Mouse (Mus musculus): ENCODE results near the gene Rplp0. TPM values are rescaled to one million over a fixed set of nuclear protein-coding genes. Genes with fewer than 3 reads are reported as not detected.

Gene Rplp0
- total and polyA plus RNA-seq, 2 experiments from 2014 or later = 842 to 1,794 TPM

DNA sequence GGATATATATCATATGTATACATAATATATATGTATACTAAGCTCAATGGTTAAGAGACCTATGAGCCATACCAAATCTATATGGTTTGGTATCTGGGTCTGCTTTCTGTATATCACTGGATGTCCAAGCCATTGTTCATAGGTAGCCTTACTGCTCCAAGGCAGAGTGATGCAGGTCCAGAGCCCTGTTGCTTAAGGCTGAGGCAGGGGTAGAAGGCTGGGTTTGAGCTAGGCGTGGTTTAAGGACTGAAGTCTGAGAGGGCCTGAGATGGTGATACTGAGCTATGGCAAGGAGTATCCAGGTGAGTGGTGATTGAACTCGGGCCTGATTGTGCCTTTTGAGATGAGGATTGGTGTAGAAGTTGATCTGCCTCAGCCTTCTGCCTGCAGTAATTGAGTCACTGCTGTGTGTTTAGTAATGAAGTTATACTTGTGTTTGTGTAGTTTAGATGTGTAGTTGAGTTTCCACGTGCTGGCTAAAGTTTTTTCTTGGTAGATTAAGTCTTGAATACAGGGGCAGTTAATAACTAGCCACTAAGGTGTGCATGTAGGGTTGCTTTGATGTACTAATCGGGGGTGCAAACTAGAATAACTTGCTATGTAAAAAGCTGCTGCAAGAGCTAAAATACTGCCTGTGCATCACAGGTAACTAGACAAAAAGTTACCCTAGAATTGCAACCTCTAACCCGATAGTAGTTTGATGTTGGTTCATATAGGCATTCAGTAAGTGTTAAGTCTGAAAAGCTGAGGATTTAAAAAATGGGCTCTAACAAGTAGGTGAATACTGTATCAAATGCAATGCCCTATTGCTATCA lies 4.7 kb downstream of the Rplp0 start:
- Histone ChIP-seq H3K9ac (peak overlapping the region; percentile 84; the same call in 1 of the 2 replicates), H3K27ac (ENCODE audit: low read depth, low read length) (no peak overlapping the region)
- 38% methylated on average over 5 of the region's 5 CpGs for WGBS

GRCm38 (mm10) chr5:115564737-115565393 lies 5.6 kb downstream of the Rplp0 start, which contains the start of gene Gcn1l1:
Gene Gcn1l1, plus strand, starts transcription at chr5:115565254.
- ATAC-seq (peak; percentile 94), DNase-seq (peak; percentile 78)
- peak within 1 kb of the TSS; percentile 84 for H3K4me3 ChIP-seq (ENCODE audit: low read depth, low read length)
- H3K27me3 ChIP-seq (ENCODE audit: insufficient read depth, low read length) = no peaks in the 10 kb centered on the region
- H3K9me3 ChIP-seq (ENCODE audit: low read length) = no peaks in the 10 kb centered on the region
- peak within 1 kb of the TSS; percentile 84 for H3K9ac ChIP-seq
- H3K4me1 ChIP-seq (ENCODE audit: insufficient read depth) = peaks cover 15% of the 10 kb centered on the region
- H3K36me3 ChIP-seq (ENCODE audit: insufficient read depth) = peaks cover 31% of the 10 kb centered on the region
- H3K27ac ChIP-seq (ENCODE audit: low read depth, low read length) = peak within 1 kb of the TSS; percentile 78
- H3K4me2 ChIP-seq (ENCODE audit: low read depth) = peak within 1 kb of the TSS; percentile 61
- 4% methylated on average over 30 of the region's 55 CpGs for WGBS
- peak; percentile 57 for TF ChIP-seq CTCF (IDR thresholded peaks at IDR 0.05; ENCODE audit: low read depth)

More for the DNA sequence above, 4.7 kb downstream of the Rplp0 start:
- no peak for ATAC-seq
- no peaks in the 10 kb centered on the region for H3K27me3 ChIP-seq (ENCODE audit: insufficient read depth, low read length)
- H3K4me2 ChIP-seq (ENCODE audit: low read depth) = peak overlapping the region; percentile 61
- peak; percentile 10 for DNase-seq
- no peak overlapping the region for H3K4me3 ChIP-seq (ENCODE audit: low read depth, low read length)
- peaks cover 31% of the 10 kb centered on the region for H3K36me3 ChIP-seq (ENCODE audit: insufficient read depth)
- no peak for TF ChIP-seq CTCF (IDR thresholded peaks at IDR 0.05; ENCODE audit: low read depth)
- H3K9me3 ChIP-seq (ENCODE audit: low read length) = no peaks in the 10 kb centered on the region
- H3K4me1 ChIP-seq (ENCODE audit: insufficient read depth) = peaks cover 15% of the 10 kb centered on the region

- WGBS = under 1% methylated on average over 29 of the region's 46 CpGs
- ATAC-seq = peak; percentile 53
These were observed 6.1 kb downstream of the Rplp0 start for GRCm38 (mm10) chr5:115565403-115565802.

DNA sequence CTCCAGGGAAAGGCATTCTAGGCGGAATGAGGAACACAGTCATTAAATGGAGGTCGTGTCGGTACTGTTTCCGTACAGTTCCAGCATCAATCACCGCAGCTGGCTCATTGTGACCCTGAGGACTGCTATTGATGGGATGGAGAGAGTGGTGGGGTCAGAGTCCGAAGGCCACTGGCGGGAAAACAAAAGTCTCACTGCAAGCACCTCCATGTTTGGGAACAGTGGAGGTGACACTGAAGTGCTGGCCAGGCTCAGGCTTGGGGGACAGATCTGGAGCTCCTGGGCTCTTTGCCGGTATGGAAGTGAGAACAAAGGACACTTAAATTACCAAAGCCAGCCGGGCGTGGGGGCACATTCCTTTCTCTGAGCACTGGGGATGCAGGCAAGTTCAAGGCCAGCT lies 9.4 kb downstream of the Rplp0 start:
- Histone ChIP-seq H3K36me3 (ENCODE audit: insufficient read depth) (peaks cover 26% of the 10 kb centered on the region), H3K4me3 (ENCODE audit: low read depth, low read length) (no peak overlapping the region), H3K27me3 (ENCODE audit: insufficient read depth, low read length) (no peaks in the 10 kb centered on the region), H3K4me2 (ENCODE audit: low read depth) (no peak overlapping the region), H3K4me1 (ENCODE audit: insufficient read depth) (peaks cover 15% of the 10 kb centered on the region), H3K27ac (ENCODE audit: low read depth, low read length) (no peak overlapping the region), H3K9me3 (ENCODE audit: low read length) (no peaks in the 10 kb centered on the region), H3K9ac (no peak overlapping the region)
- 55% methylated on average over 10 of the region's 10 CpGs for WGBS
- TF ChIP-seq CTCF (IDR thresholded peaks at IDR 0.05; ENCODE audit: low read depth) = no peak
- ATAC-seq = no peak
- no peak for DNase-seq

More at GRCm38 (mm10) chr5:115565403-115565802, 6.1 kb downstream of the Rplp0 start:
- H3K27ac ChIP-seq (ENCODE audit: low read depth, low read length) = peak overlapping the region; percentile 78
- H3K36me3 ChIP-seq (ENCODE audit: insufficient read depth) = peaks cover 31% of the 10 kb centered on the region
- no peaks in the 10 kb centered on the region for H3K27me3 ChIP-seq (ENCODE audit: insufficient read depth, low read length)
- peak overlapping the region; percentile 84 for H3K9ac ChIP-seq
- peaks cover 15% of the 10 kb centered on the region for H3K4me1 ChIP-seq (ENCODE audit: insufficient read depth)
- peak; percentile 37 for DNase-seq
- no peak for TF ChIP-seq CTCF (IDR thresholded peaks at IDR 0.05; ENCODE audit: low read depth)
- H3K9me3 ChIP-seq (ENCODE audit: low read length) = no peaks in the 10 kb centered on the region
- H3K4me2 ChIP-seq (ENCODE audit: low read depth) = peak overlapping the region; percentile 61
- peak overlapping the region; percentile 84 for H3K4me3 ChIP-seq (ENCODE audit: low read depth, low read length)

GRCm38 (mm10) chr5:115569308-115569707 lies 10.0 kb downstream of the Rplp0 start:
- Histone ChIP-seq H3K9ac (no peak overlapping the region), H3K4me1 (ENCODE audit: insufficient read depth) (peaks cover 14% of the 10 kb centered on the region), H3K36me3 (ENCODE audit: insufficient read depth) (peaks cover 27% of the 10 kb centered on the region), H3K9me3 (ENCODE audit: low read length) (no peaks in the 10 kb centered on the region), H3K27me3 (ENCODE audit: insufficient read depth, low read length) (no peaks in the 10 kb centered on the region), H3K4me2 (ENCODE audit: low read depth) (no peak overlapping the region), H3K4me3 (ENCODE audit: low read depth, low read length) (no peak overlapping the region), H3K27ac (ENCODE audit: low read depth, low read length) (no peak overlapping the region)
- no peak for TF ChIP-seq CTCF (IDR thresholded peaks at IDR 0.05; ENCODE audit: low read depth)
- WGBS = 78% methylated on average over 11 of the region's 11 CpGs
- ATAC-seq = no peak
- DNase-seq = no peak

GRCm38 (mm10) chr5:115569721-115570120 lies 10.5 kb downstream of the Rplp0 start:
- DNase-seq (no peak), ATAC-seq (no peak)
- Histone ChIP-seq H3K36me3 (ENCODE audit: insufficient read depth) (peaks cover 31% of the 10 kb centered on the region), H3K4me3 (ENCODE audit: low read depth, low read length) (no peak overlapping the region), H3K9ac (no peak overlapping the region), H3K27me3 (ENCODE audit: insufficient read depth, low read length) (no peaks in the 10 kb centered on the region), H3K4me2 (ENCODE audit: low read depth) (no peak overlapping the region), H3K27ac (ENCODE audit: low read depth, low read length) (no peak overlapping the region), H3K4me1 (ENCODE audit: insufficient read depth) (peaks cover 9% of the 10 kb centered on the region), H3K9me3 (ENCODE audit: low read length) (no peaks in the 10 kb centered on the region)
- 63% methylated on average over 4 of the region's 4 CpGs for WGBS
- TF ChIP-seq CTCF (IDR thresholded peaks at IDR 0.05; ENCODE audit: low read depth) = no peak

DNA sequence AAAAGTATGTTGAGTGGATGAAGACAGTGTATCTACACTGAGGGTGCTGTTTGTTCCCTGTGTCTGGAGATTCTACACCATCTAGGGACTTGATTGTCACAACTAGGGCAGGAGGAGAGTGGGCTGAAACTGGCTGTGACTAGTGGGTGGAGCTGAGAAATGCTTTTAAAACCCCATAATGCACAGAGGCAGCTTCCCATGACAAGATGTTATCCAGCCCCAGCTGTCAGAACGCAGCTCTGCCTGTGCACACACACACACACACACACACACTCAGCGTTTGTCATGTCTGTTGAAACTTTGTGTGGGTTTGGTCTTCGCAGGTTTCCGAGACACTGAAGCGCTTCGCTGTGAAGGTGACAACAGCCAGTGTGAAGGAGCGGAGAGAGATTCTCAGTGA lies 11.8 kb downstream of the Rplp0 start:
- Histone ChIP-seq H3K9me3 (ENCODE audit: low read length) (no peaks in the 10 kb centered on the region), H3K27ac (ENCODE audit: low read depth, low read length) (no peak overlapping the region), H3K36me3 (ENCODE audit: insufficient read depth) (peaks cover 42% of the 10 kb centered on the region), H3K4me3 (ENCODE audit: low read depth, low read length) (no peak overlapping the region), H3K4me2 (ENCODE audit: low read depth) (no peak overlapping the region), H3K27me3 (ENCODE audit: insufficient read depth, low read length) (no peaks in the 10 kb centered on the region), H3K4me1 (ENCODE audit: insufficient read depth) (peaks cover 3% of the 10 kb centered on the region), H3K9ac (no peak overlapping the region)
- ATAC-seq (no peak), DNase-seq (peak; percentile 10)
- TF ChIP-seq CTCF (IDR thresholded peaks at IDR 0.05; ENCODE audit: low read depth) = no peak
- WGBS = 98% methylated on average over 7 of the region's 7 CpGs
